Mouse (Mus musculus) olfactory bulb, adult 2 months (tissue): ENCODE data around the gene Uggt2.

Source experiments
- CTCF ChIP-seq: fragments of 200-500 bp; IDR thresholded peaks from 2 replicates; pipeline ENCODE4 v1.5.1; 2012; ENCODE audit warnings: low read depth, mild to moderate bottlenecking, low read length, moderate library complexity; ENCODE audit not compliant: insufficient read depth
- POLR2A ChIP-seq: fragments of 200-500 bp; IDR thresholded peaks from 2 replicates; pipeline ENCODE4 v1.6.1; 2012; ENCODE audit warnings: mild to moderate bottlenecking, low read depth, low read length, moderate library complexity; ENCODE audit not compliant: insufficient read depth

GRCm38 (mm10) chr14:118983396-118983795 is 115.8 kb downstream of the Uggt2 start:
- TF ChIP-seq CTCF (no peak), POLR2A (no peak)
